Mouse (Mus musculus) CH12.LX (cell line): ENCODE data around the gene Ier3. TPM values are rescaled to one million over a fixed set of nuclear protein-coding genes. Genes with fewer than 3 reads are reported as not detected.

ENCODE experiments used
- DNase-seq: peaks from one replicate; pipeline ENCODE4 v3.0.0-alpha.2; 2013; ENCODE audit errors: extremely low read depth
- H3K27ac ChIP-seq: 2 replicates; pipeline ENCODE4 v1.5.1; 2012; ENCODE audit warnings: low read depth, mild to moderate bottlenecking, control low read depth, moderate library complexity; ENCODE audit not compliant: insufficient read depth
- H3K27me3 ChIP-seq: replicated peaks from 2 replicates; pipeline ENCODE3; 2012; ENCODE audit warnings: inconsistent platforms
- H3K36me3 ChIP-seq, 2 experiments: replicated peaks in 1 of 2; 2 replicates each; pipeline versions ENCODE3 to v1.6.1; 2012; ENCODE audit warnings: inconsistent platforms in 1 of 2, low read length in 1 of 2, mild to moderate bottlenecking in 1 of 2, mixed read lengths in 1 of 2, moderate library complexity in 1 of 2; ENCODE audit not compliant: control insufficient read depth in 1 of 2, insufficient read depth in 1 of 2
- H3K4me1 ChIP-seq, 2 experiments: 2 replicates each; pipeline ENCODE4 v1.6.1; 2012; ENCODE audit warnings: inconsistent platforms in 1 of 2, moderate library complexity in 1 of 2; ENCODE audit not compliant: insufficient read depth in 2 of 2, control insufficient read depth in 1 of 2
- H3K4me2 ChIP-seq: 2 replicates; pipeline ENCODE4 v1.6.1; 2012; ENCODE audit warnings: low read depth, mild to moderate bottlenecking, control low read depth; ENCODE audit not compliant: poor library complexity, insufficient read depth, severe bottlenecking
- H3K4me3 ChIP-seq, 3 experiments: fragments of 150-350 bp in 1 of 3; sonication (generic) in 1 of 3; replicated peaks in 1 of 3; 2 replicates each; pipeline versions ENCODE3 to v1.5.1; 2011 to 2012; ENCODE audit warnings: low read depth in 2 of 3, low read length in 2 of 3, mild to moderate bottlenecking in 2 of 3, moderate library complexity in 2 of 3, control low read depth in 1 of 3, improper control_type of control experiment in 1 of 3, inconsistent platforms in 1 of 3, mixed read lengths in 1 of 3; ENCODE audit not compliant: poor library complexity in 1 of 3
- H3K79me2 ChIP-seq: replicated peaks from 2 replicates; pipeline ENCODE4 v1.6.1; 2012; ENCODE audit warnings: mild to moderate bottlenecking, moderate library complexity; ENCODE audit not compliant: control insufficient read depth, poor library complexity, insufficient read depth, severe bottlenecking; ENCODE audit errors: extremely low read depth
- H3K9ac ChIP-seq: 2 replicates; pipeline ENCODE4 v1.6.1; 2012; ENCODE audit warnings: low read depth, mild to moderate bottlenecking, control low read depth, moderate library complexity; ENCODE audit not compliant: insufficient read depth
- H3K9me3 ChIP-seq: replicated peaks from 2 replicates; pipeline ENCODE3; 2012; ENCODE audit warnings: low read length, inconsistent platforms, mixed read lengths
- BHLHE40 ChIP-seq: IDR thresholded peaks from 2 replicates; pipeline ENCODE4 v1.6.1; 2011; ENCODE audit warnings: mild to moderate bottlenecking, low read depth, low read length, improper control_type of control experiment
- CTCF ChIP-seq, 2 experiments: IDR thresholded peaks in 1 of 2; conservative IDR thresholded peaks in 1 of 2; 2 replicates each; pipeline ENCODE4 v1.5.1; 2011 to 2012; ENCODE audit warnings: low read depth in 2 of 2, low read length in 2 of 2, improper control_type of control experiment in 1 of 2, inconsistent platforms in 1 of 2, mild to moderate bottlenecking in 1 of 2, moderate library complexity in 1 of 2
- ELF1 ChIP-seq: IDR thresholded peaks from 2 replicates; pipeline ENCODE4 v1.6.1; 2014; ENCODE audit warnings: low read depth, mild to moderate bottlenecking, inconsistent platforms, low read length, improper control_type of control experiment
- EP300 ChIP-seq: IDR thresholded peaks from 2 replicates; pipeline ENCODE4 v1.6.1; 2011; ENCODE audit warnings: low read length, improper control_type of control experiment
- HCFC1 ChIP-seq: IDR thresholded peaks from 2 replicates; pipeline ENCODE4 v1.6.1; 2012; ENCODE audit warnings: low read depth, mild to moderate bottlenecking, inconsistent platforms, low read length, improper control_type of control experiment
- JUN ChIP-seq: IDR thresholded peaks from 2 replicates; pipeline ENCODE4 v1.6.1; 2011; ENCODE audit warnings: low read depth, mild to moderate bottlenecking, low read length, improper control_type of control experiment, moderate library complexity; ENCODE audit not compliant: insufficient read depth
- MAFK ChIP-seq: IDR thresholded peaks from 2 replicates; pipeline ENCODE4 v1.6.1; 2011; ENCODE audit warnings: low read length, improper control_type of control experiment; ENCODE audit not compliant: insufficient replicate concordance
- MAZ ChIP-seq: IDR thresholded peaks from 2 replicates; pipeline ENCODE4 v1.6.1; 2012; ENCODE audit warnings: low read depth, mild to moderate bottlenecking, inconsistent platforms, low read length, improper control_type of control experiment, moderate library complexity
- MEF2A ChIP-seq: IDR thresholded peaks from 2 replicates; pipeline ENCODE4 v1.6.1; 2014; ENCODE audit warnings: low read depth, mild to moderate bottlenecking, inconsistent platforms, low read length, improper control_type of control experiment, borderline replicate concordance
- MXI1 ChIP-seq: IDR thresholded peaks from 2 replicates; pipeline ENCODE4 v1.6.1; 2011; ENCODE audit warnings: mild to moderate bottlenecking, low read depth, low read length, improper control_type of control experiment
- NELFE ChIP-seq: IDR thresholded peaks from 2 replicates; pipeline ENCODE4 v1.6.1; 2011; ENCODE audit warnings: low read depth, low read length, improper control_type of control experiment
- PAX5 ChIP-seq: IDR thresholded peaks from 2 replicates; pipeline ENCODE4 v1.6.1; 2012; ENCODE audit warnings: low read length, inconsistent platforms, mixed read lengths
- POLR2A ChIP-seq: IDR thresholded peaks from 2 replicates; pipeline ENCODE4 v1.6.1; 2011; ENCODE audit warnings: low read depth, mild to moderate bottlenecking, improper control_type of control experiment, low read length
- RAD21 ChIP-seq: IDR thresholded peaks from 2 replicates; pipeline ENCODE4 v1.6.1; 2011; ENCODE audit warnings: low read depth, mild to moderate bottlenecking, low read length, improper control_type of control experiment, moderate library complexity
- RCOR1 ChIP-seq: conservative IDR thresholded peaks from 2 replicates; pipeline ENCODE4 v1.6.1; 2012; ENCODE audit warnings: low read depth, mild to moderate bottlenecking, inconsistent platforms, low read length, improper control_type of control experiment
- SIN3A ChIP-seq: IDR thresholded peaks from 2 replicates; pipeline ENCODE4 v1.6.1; 2012; ENCODE audit warnings: low read length, improper control_type of control experiment, inconsistent platforms
- TBP ChIP-seq: conservative IDR thresholded peaks from 2 replicates; pipeline ENCODE4 v1.6.1; 2011; ENCODE audit warnings: low read depth, low read length, improper control_type of control experiment
- TCF12 ChIP-seq: IDR thresholded peaks from 2 replicates; pipeline ENCODE4 v1.6.1; 2014; ENCODE audit warnings: low read depth, mild to moderate bottlenecking, inconsistent platforms, low read length, improper control_type of control experiment
- UBTF ChIP-seq: IDR thresholded peaks from 2 replicates; pipeline ENCODE4 v1.6.1; 2012; ENCODE audit warnings: low read depth, mild to moderate bottlenecking, inconsistent platforms, low read length, improper control_type of control experiment, moderate library complexity
- ZC3H11A ChIP-seq: IDR thresholded peaks from 2 replicates; pipeline ENCODE4 v1.6.1; 2012; ENCODE audit warnings: low read depth, mild to moderate bottlenecking, inconsistent platforms, low read length, improper control_type of control experiment
- ZKSCAN1 ChIP-seq: IDR thresholded peaks from 2 replicates; pipeline ENCODE4 v1.6.1; 2012; ENCODE audit warnings: low read depth, inconsistent platforms, low read length, improper control_type of control experiment, borderline replicate concordance
- ZMIZ1 ChIP-seq: IDR thresholded peaks from 2 replicates; pipeline ENCODE4 v1.6.1; 2012; ENCODE audit warnings: low read depth, mild to moderate bottlenecking, inconsistent platforms, low read length, improper control_type of control experiment
- dilution Hi-C: fragments of 300-500 bp; cut with MboI; formaldehyde crosslinking; loops from 2 replicates; pipeline ENCODE4 v1.14.3; 2020; ENCODE audit warnings: low sequenced_read_pairs; ENCODE audit not compliant: extremely low pct_unique_long_range_greater_than_20kb, extremely low pct_ligation_motif_present
- in situ Hi-C: fragments of 300-500 bp; cut with MboI; formaldehyde crosslinking; loops from 3 replicates; pipeline ENCODE4 v1.14.3; 2019; ENCODE audit warnings: low sequenced_read_pairs, low pct_ligation_motif_present, low pct_unique_long_range_greater_than_20kb, mixed read lengths
- polyA plus RNA-seq: library from polyadenylated mRNA; unstranded; fragments of >175 nt; gene quantifications from 2 replicates; pipeline ENCODE4 v1.2.1, GENCODE M21; 2012; ENCODE audit warnings: low read depth; ENCODE audit not compliant: insufficient read length
- total RNA-seq, 2 experiments: library from RNA; depleted of rRNA; stranded (reverse); fragments of 300-350 nt in 1 of 2; fragments of >200 nt in 1 of 2; gene quantifications; 2 replicates each; pipeline ENCODE4 v1.2.3; 2012 to 2014

Ier3 gene
- total and polyA plus RNA-seq, 3 experiments, result 12.6 to 27.2 (median 15.0) TPM

GRCm38 (mm10) chr17:35866911-35867890, 45.7 kb downstream of the Ier3 start (continued):
- TF ChIP-seq ZKSCAN1, result no peak
- no peak for TF ChIP-seq ZC3H11A
- no peak for TF ChIP-seq BHLHE40
- TF ChIP-seq UBTF, result peak; percentile 44; the same call in 1 of the 2 replicates
- no peak for TF ChIP-seq PAX5
- no peak for TF ChIP-seq MAFK
- TF ChIP-seq TCF12, result no peak
- 0 out of 2 replicates have a peak, but pooled peaks have one; percentile 8 for TF ChIP-seq ELF1
- TF ChIP-seq RCOR1, result no peak
- peak; percentile 42 for TF ChIP-seq RAD21
- TF ChIP-seq ZMIZ1, result no peak
- TF ChIP-seq JUN, result no peak
- peak; percentile 7; the same call in 1 of the 2 replicates for TF ChIP-seq SIN3A
- no peak for TF ChIP-seq MAZ

GRCm38 (mm10) chr17:35868165-35868820, 46.8 kb downstream of the Ier3 start:
- peak; percentile 68 for DNase-seq
- peak overlapping the region; percentile 91 for H3K4me2 ChIP-seq
- in situ Hi-C loops, result loop anchor here (10.0 kb wide), 1 partner anchor 133 kb away; no protein-coding TSS in a partner anchor
- H3K4me3 ChIP-seq, result peak overlapping the region; percentile 63 to 99 (median 74)
- dilution Hi-C loops, result no loop called here
- peak overlapping the region; percentile 69 for H3K9ac ChIP-seq
- H3K36me3 ChIP-seq, result peaks cover 0 to 16% of the 10 kb centered on the region in 2 experiments
- TF ChIP-seq CTCF (conservative IDR thresholded peaks at IDR 0.05 in 1 of 2, IDR thresholded peaks at IDR 0.05 in 1 of 2; ENCODE audit: low read depth in 2 of 2, low read length in 2 of 2) (peak in 1 of 2 experiments; percentile 27; a peak in 2 of 4 replicates), MEF2A (0 out of 2 replicates have a peak, but pooled peaks have one; percentile 9), ELF1 (peak; percentile 71), ZMIZ1 (0 out of 2 replicates have a peak, but pooled peaks have one; percentile 21), TBP (no peak), EP300 (no peak), PAX5 (no peak), POLR2A (peak; percentile 56), HCFC1 (peak; percentile 59), NELFE (0 out of 2 replicates have a peak, but pooled peaks have one; percentile 49), MXI1 (peak; percentile 47; the same call in 1 of the 2 replicates), MAZ (peak; percentile 15; the same call in 1 of the 2 replicates)
- no peaks in the 10 kb centered on the region for H3K27me3 ChIP-seq
- H3K9me3 ChIP-seq, result peaks cover 4% of the 10 kb centered on the region
- peaks cover 47% of the 10 kb centered on the region for H3K79me2 ChIP-seq
- peaks cover 0 to 25% of the 10 kb centered on the region in 2 experiments; a peak in 2 of 4 replicates for H3K4me1 ChIP-seq
- peak overlapping the region; percentile 83 for H3K27ac ChIP-seq
